Mouse (Mus musculus): ENCODE data around the gene Rab5if. TPM values are rescaled to one million over a fixed set of nuclear protein-coding genes. Genes with fewer than 3 reads are reported as not detected.
"Not testable (repeated sequence)": the region's sequence is repeated elsewhere in the genome, so short reads cannot be mapped to it uniquely, and the experiment has no call there.

Rab5if gene
- polyA plus RNA-seq, 1 experiment from 2014 or later = 131 TPM

DNA sequence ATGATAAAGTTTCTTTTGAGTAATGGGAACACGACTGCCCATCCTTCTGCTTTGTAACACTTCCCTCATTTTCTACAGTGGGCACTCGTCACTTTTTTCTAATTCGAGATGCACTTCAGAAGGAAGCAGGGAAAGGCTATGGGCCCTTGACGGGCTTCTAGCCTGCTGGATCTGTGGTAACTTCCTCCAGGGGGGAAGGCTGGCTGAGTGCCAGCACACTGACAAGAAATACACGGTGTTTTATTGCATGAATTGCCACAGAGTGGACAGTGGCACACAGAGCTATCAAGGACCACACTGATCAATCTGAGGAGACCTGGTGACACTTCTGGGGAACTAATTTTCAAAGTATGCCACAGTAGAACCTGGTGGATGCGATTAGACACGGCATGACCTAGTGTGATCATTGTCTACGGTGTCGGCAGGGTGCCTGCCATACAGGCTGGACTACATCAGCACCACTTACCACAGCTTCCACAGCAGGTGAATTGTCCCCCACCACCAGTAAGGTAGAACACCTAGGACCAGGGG lies 33.5 kb downstream of the Rab5if start:
- H3K4me2 ChIP-seq (ENCODE audit: low read length) = no peak overlapping the region
- no peak for ATAC-seq
- H3K9me3 ChIP-seq (ENCODE audit: control insufficient read depth, low read length) = no peaks in the 10 kb centered on the region
- H3K9ac ChIP-seq (replicated peaks; ENCODE audit: low read depth, low read length) = no peak overlapping the region
- H3K4me1 ChIP-seq (replicated peaks; ENCODE audit: control insufficient read depth, insufficient read depth, low read length) = peaks cover 3% of the 10 kb centered on the region; the same call in 1 of the 2 replicates
- no peaks in the 10 kb centered on the region for H3K36me3 ChIP-seq (ENCODE audit: control insufficient read depth, insufficient read depth)
- 69% methylated on average over 9 of the region's 9 CpGs for WGBS
- no peaks in the 10 kb centered on the region for H3K27me3 ChIP-seq (replicated peaks; ENCODE audit: control insufficient read depth, insufficient read depth, low read length)
- H3K4me3 ChIP-seq (replicated peaks; ENCODE audit: low read length) = no peak overlapping the region
- H3K27ac ChIP-seq (ENCODE audit: low read length) = no peak overlapping the region

- Histone ChIP-seq H3K9ac (replicated peaks; ENCODE audit: low read depth, low read length) (no peak overlapping the region), H3K4me1 (replicated peaks; ENCODE audit: control insufficient read depth, insufficient read depth, low read length) (peaks cover 3% of the 10 kb centered on the region; the same call in 1 of the 2 replicates), H3K4me3 (replicated peaks; ENCODE audit: low read length) (no peak overlapping the region), H3K27ac (ENCODE audit: low read length) (no peak overlapping the region), H3K27me3 (replicated peaks; ENCODE audit: control insufficient read depth, insufficient read depth, low read length) (no peaks in the 10 kb centered on the region), H3K4me2 (ENCODE audit: low read length) (no peak overlapping the region), H3K9me3 (ENCODE audit: control insufficient read depth, low read length) (no peaks in the 10 kb centered on the region), H3K36me3 (ENCODE audit: control insufficient read depth, insufficient read depth) (no peaks in the 10 kb centered on the region)
- 85% methylated on average over 9 of the region's 9 CpGs for WGBS
- ATAC-seq = no peak
Observed at GRCm38 (mm10) chr2:156897034-156897433, 34.1 kb downstream of the Rab5if start.

DNA sequence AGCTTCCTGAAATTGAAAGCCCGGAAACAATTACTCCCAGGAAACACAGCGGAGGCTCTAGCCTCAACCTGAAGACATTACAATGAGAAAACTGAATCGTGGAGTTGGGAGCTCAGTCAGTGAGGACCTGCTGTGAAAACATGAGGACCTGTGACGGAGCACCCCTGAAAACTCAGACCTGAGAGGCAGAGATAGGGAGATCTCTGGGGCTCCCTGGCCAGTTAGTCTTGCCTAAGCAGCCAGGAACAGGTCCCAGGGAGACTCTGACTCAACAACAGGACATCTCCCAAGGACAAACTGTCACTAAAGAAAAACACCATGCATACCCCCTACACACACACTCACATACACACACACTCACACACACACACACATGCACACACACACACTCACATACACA lies 35.4 kb downstream of the Rab5if start:
- no peak for ATAC-seq
- Histone ChIP-seq H3K27me3 (replicated peaks; ENCODE audit: control insufficient read depth, insufficient read depth, low read length) (no peaks in the 10 kb centered on the region), H3K36me3 (ENCODE audit: control insufficient read depth, insufficient read depth) (no peaks in the 10 kb centered on the region), H3K4me3 (replicated peaks; ENCODE audit: low read length) (no peak overlapping the region), H3K27ac (ENCODE audit: low read length) (no peak overlapping the region), H3K4me1 (replicated peaks; ENCODE audit: control insufficient read depth, insufficient read depth, low read length) (no peaks in the 10 kb centered on the region), H3K9ac (replicated peaks; ENCODE audit: low read depth, low read length) (no peak overlapping the region), H3K9me3 (ENCODE audit: control insufficient read depth, low read length) (no peaks in the 10 kb centered on the region), H3K4me2 (ENCODE audit: low read length) (no peak overlapping the region)
- 84% methylated on average over 4 of the region's 4 CpGs for WGBS

DNA sequence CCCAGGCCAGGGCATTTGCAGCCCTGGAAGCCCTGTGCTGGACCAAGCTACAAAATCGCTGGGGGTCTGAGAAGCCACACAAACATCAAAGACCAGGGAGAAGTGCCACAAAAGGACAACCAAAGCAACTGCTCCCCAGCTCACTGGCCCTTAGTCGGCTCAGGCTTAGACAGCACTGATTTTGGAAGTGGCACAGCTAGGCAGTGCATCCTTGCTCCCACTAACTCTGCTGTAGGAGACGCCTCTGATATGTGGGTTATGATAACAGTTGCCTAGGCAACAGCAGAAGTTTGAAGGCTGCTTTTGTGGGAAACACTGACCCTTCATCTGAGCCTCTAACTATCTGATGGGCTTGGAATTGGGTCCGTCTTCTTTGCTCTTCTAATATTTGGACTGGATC lies 36.3 kb downstream of the Rab5if start:
- no peak overlapping the region for H3K9ac ChIP-seq (replicated peaks; ENCODE audit: low read depth, low read length)
- WGBS = 76% methylated on average over 4 of the region's 4 CpGs

GRCm38 (mm10) chr2:156901344-156901743 lies 38.4 kb downstream of the Rab5if start:
- Histone ChIP-seq H3K4me1 (replicated peaks; ENCODE audit: control insufficient read depth, insufficient read depth, low read length) (no peaks in the 10 kb centered on the region; the same call in 1 of the 2 replicates), H3K36me3 (ENCODE audit: control insufficient read depth, insufficient read depth) (no peaks in the 10 kb centered on the region), H3K4me2 (ENCODE audit: low read length) (no peak overlapping the region), H3K27ac (ENCODE audit: low read length) (no peak overlapping the region), H3K9me3 (ENCODE audit: control insufficient read depth, low read length) (no peaks in the 10 kb centered on the region), H3K27me3 (replicated peaks; ENCODE audit: control insufficient read depth, insufficient read depth, low read length) (no peaks in the 10 kb centered on the region), H3K9ac (replicated peaks; ENCODE audit: low read depth, low read length) (no peak overlapping the region), H3K4me3 (replicated peaks; ENCODE audit: low read length) (no peak overlapping the region)
- ATAC-seq = no peak
- 76% methylated on average over 2 of the region's 2 CpGs for WGBS

More for the DNA sequence above, 36.3 kb downstream of the Rab5if start:
- Histone ChIP-seq H3K9me3 (ENCODE audit: control insufficient read depth, low read length) (no peaks in the 10 kb centered on the region), H3K4me1 (replicated peaks; ENCODE audit: control insufficient read depth, insufficient read depth, low read length) (no peaks in the 10 kb centered on the region), H3K4me2 (ENCODE audit: low read length) (no peak overlapping the region), H3K36me3 (ENCODE audit: control insufficient read depth, insufficient read depth) (no peaks in the 10 kb centered on the region), H3K27me3 (replicated peaks; ENCODE audit: control insufficient read depth, insufficient read depth, low read length) (no peaks in the 10 kb centered on the region), H3K4me3 (replicated peaks; ENCODE audit: low read length) (no peak overlapping the region), H3K27ac (ENCODE audit: low read length) (no peak overlapping the region)
- no peak for ATAC-seq

DNA sequence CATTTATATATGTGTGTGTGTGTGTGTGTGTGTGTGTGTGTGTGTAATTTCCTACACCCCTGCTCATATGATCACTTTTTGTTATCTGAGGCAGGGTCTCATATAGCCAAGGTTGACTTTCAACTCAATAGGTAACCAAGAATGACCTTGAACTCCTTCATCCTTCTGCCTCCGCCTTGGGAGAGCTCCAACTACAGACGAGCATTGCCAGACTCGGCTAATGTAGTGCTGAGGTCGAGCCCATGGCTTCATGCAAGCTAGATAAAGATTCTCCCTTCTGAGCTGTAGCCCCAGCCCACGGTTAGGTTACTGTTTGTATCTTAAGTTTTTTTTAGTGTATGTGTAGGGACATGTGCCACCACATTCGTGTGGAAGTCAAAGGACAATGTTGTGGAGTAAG lies 39.0 kb downstream of the Rab5if start:
- ATAC-seq = no peak
- Histone ChIP-seq H3K27ac (ENCODE audit: low read length) (no peak overlapping the region), H3K4me1 (replicated peaks; ENCODE audit: control insufficient read depth, insufficient read depth, low read length) (no peaks in the 10 kb centered on the region; the same call in 1 of the 2 replicates), H3K27me3 (replicated peaks; ENCODE audit: control insufficient read depth, insufficient read depth, low read length) (no peaks in the 10 kb centered on the region), H3K36me3 (ENCODE audit: control insufficient read depth, insufficient read depth) (no peaks in the 10 kb centered on the region), H3K9ac (replicated peaks; ENCODE audit: low read depth, low read length) (no peak overlapping the region), H3K9me3 (ENCODE audit: control insufficient read depth, low read length) (no peaks in the 10 kb centered on the region), H3K4me2 (ENCODE audit: low read length) (no peak overlapping the region), H3K4me3 (replicated peaks; ENCODE audit: low read length) (no peak overlapping the region)
- 71% methylated on average over 6 of the region's 6 CpGs for WGBS

- H3K4me2 ChIP-seq (ENCODE audit: low read length) = not testable (repeated sequence)
Observed at GRCm38 (mm10) chr2:156902411-156902810, 39.5 kb downstream of the Rab5if start.

DNA sequence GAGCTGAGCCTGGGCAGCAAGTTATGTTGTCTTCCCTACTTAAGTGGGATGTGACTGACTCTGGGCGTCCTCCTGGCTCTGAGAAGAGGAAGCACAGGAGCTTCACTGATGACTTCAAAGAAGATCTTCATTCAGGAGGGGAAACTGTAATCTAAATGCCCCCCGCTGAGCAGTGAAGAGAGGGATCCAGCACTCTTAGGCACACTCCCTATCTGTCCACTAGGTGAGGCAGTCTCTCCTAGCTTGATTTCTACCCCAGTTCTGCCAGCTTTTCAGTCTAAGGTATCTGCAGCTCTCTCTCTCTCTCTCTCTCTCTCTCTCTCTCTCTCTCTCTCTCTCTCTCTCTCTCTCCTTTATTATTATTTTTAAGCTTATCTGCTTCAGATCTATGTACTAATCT lies 40.4 kb downstream of the Rab5if start:
- Histone ChIP-seq H3K36me3 (ENCODE audit: control insufficient read depth, insufficient read depth) (no peaks in the 10 kb centered on the region), H3K27me3 (replicated peaks; ENCODE audit: control insufficient read depth, insufficient read depth, low read length) (no peaks in the 10 kb centered on the region), H3K9me3 (ENCODE audit: control insufficient read depth, low read length) (no peaks in the 10 kb centered on the region), H3K4me2 (ENCODE audit: low read length) (no peak overlapping the region), H3K4me3 (replicated peaks; ENCODE audit: low read length) (no peak overlapping the region), H3K27ac (ENCODE audit: low read length) (no peak overlapping the region), H3K4me1 (replicated peaks; ENCODE audit: control insufficient read depth, insufficient read depth, low read length) (no peaks in the 10 kb centered on the region; the same call in 1 of the 2 replicates), H3K9ac (replicated peaks; ENCODE audit: low read depth, low read length) (no peak overlapping the region)
- 42% methylated on average over 2 of the region's 2 CpGs for WGBS
- ATAC-seq = no peak

More at GRCm38 (mm10) chr2:156902411-156902810, 39.5 kb downstream of the Rab5if start:
- H3K27ac ChIP-seq (ENCODE audit: low read length); H3K9ac ChIP-seq (replicated peaks; ENCODE audit: low read depth, low read length); H3K4me3 ChIP-seq (replicated peaks; ENCODE audit: low read length); H3K9me3 ChIP-seq (ENCODE audit: control insufficient read depth, low read length); H3K27me3 ChIP-seq (replicated peaks; ENCODE audit: control insufficient read depth, insufficient read depth, low read length); H3K36me3 ChIP-seq (ENCODE audit: control insufficient read depth, insufficient read depth); H3K4me1 ChIP-seq (replicated peaks; ENCODE audit: control insufficient read depth, insufficient read depth, low read length); ATAC-seq: not testable (repeated sequence)
- WGBS = 67% methylated on average over 4 of the region's 4 CpGs

DNA sequence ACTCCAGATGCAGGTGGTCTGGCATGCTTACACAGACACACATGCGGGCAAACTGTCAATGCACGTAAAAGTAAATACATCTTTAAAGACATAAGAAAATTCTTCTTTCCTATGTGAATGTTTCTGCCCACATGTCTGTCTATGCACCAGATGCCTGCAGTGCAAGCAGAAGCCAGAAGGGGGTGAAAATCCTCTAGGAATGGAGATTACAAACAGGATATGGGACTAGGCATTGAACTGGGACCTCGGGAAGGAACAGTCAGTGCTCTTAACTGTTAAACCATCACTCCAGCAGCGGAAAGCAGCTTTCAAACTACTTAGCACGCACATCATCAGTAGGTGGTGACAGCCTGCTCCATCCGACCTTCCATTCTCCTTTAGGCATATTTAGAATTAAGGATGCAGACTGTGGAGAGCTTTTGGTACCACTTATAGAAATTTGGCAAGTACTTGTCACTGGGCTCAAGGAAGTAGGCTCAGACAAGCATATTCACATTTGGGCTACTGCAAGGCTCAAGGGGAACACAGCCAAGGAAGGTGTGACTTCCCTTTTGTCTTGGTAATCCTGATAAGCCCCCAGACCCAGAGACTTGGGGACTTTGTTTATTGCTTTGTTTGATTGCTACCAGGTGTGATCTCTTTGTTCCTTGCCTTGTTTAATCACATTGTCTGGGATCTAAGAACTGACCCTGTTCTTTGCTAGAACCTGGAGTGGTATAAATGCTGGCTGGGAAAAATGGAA lies 42.2 kb downstream of the Rab5if start:
- no peak overlapping the region for H3K4me3 ChIP-seq (replicated peaks; ENCODE audit: low read length)
- H3K9ac ChIP-seq (replicated peaks; ENCODE audit: low read depth, low read length) = no peak overlapping the region
- no peaks in the 10 kb centered on the region for H3K27me3 ChIP-seq (replicated peaks; ENCODE audit: control insufficient read depth, insufficient read depth, low read length)
- no peak overlapping the region for H3K27ac ChIP-seq (ENCODE audit: low read length)
- H3K4me1 ChIP-seq (replicated peaks; ENCODE audit: control insufficient read depth, insufficient read depth, low read length) = no peaks in the 10 kb centered on the region; the same call in 1 of the 2 replicates
- H3K9me3 ChIP-seq (ENCODE audit: control insufficient read depth, low read length) = no peaks in the 10 kb centered on the region
- 24% methylated on average over 6 of the region's 6 CpGs for WGBS
- no peaks in the 10 kb centered on the region for H3K36me3 ChIP-seq (ENCODE audit: control insufficient read depth, insufficient read depth)
- ATAC-seq = no peak; the same call in 1 of the 2 replicates
- no peak overlapping the region for H3K4me2 ChIP-seq (ENCODE audit: low read length)

Measured in forebrain, embryonic 16.5 days (tissue).